Mouse (Mus musculus) forebrain, embryonic 14.5 days (tissue): ENCODE results near the gene Edc4. TPM values are rescaled to one million over a fixed set of nuclear protein-coding genes. Genes with fewer than 3 reads are reported as not detected.

ENCODE experiments used
- ATAC-seq: fragments of 200-750 bp; cut with Nextera tagmentation; 2 replicates; pipeline ENCODE4 v1.8.0; 2017; ENCODE audit warnings: mild to moderate bottlenecking, moderate library complexity
- DNase-seq: peaks from one replicate; pipeline ENCODE4 v3.0.0-alpha.2; 2015; ENCODE audit warnings: low spot score
- H3K27ac ChIP-seq: fragments of 300-500 bp; sonication (generic); 2 replicates; pipeline ENCODE4 v1.5.1; 2014; ENCODE audit warnings: low read depth, mild to moderate bottlenecking, control low read depth, low read length, moderate library complexity
- H3K27me3 ChIP-seq: fragments of 300-500 bp; sonication (generic); replicated peaks from 2 replicates; pipeline ENCODE4 v1.6.1; 2014; ENCODE audit warnings: low read length, control low read depth, mixed read lengths; ENCODE audit not compliant: control insufficient read depth, insufficient read depth
- H3K36me3 ChIP-seq: fragments of 300-500 bp; sonication (generic); 2 replicates; pipeline ENCODE4 v1.6.1; 2014; ENCODE audit warnings: low read length, control low read depth; ENCODE audit not compliant: control insufficient read depth, insufficient read depth
- H3K4me1 ChIP-seq: fragments of 300-500 bp; sonication (generic); 2 replicates; pipeline ENCODE4 v1.6.1; 2014; ENCODE audit warnings: antibody characterized with exemption, low read length, control low read depth; ENCODE audit not compliant: control insufficient read depth, insufficient read depth
- H3K4me2 ChIP-seq: fragments of 300-500 bp; sonication (generic); 2 replicates; pipeline ENCODE4 v1.6.1; 2014; ENCODE audit warnings: mild to moderate bottlenecking, control low read depth, low read length
- H3K4me3 ChIP-seq: fragments of 300-500 bp; sonication (generic); 2 replicates; pipeline ENCODE4 v1.5.1; 2014; ENCODE audit warnings: low read depth, low read length, control low read depth
- H3K9ac ChIP-seq: fragments of 300-500 bp; sonication (generic); 2 replicates; pipeline ENCODE4 v1.6.1; 2014; ENCODE audit warnings: mild to moderate bottlenecking, low read length, control low read depth, moderate library complexity
- H3K9me3 ChIP-seq: fragments of 300-500 bp; sonication (generic); replicated peaks from 2 replicates; pipeline ENCODE4 v1.6.1; 2016; ENCODE audit warnings: low read length, control low read depth, mixed read lengths; ENCODE audit not compliant: control insufficient read depth
- WGBS: fragments of 180-500 bp; shearing (Covaris S2); extraction: QIAGEN DNeasy Blood & Tissue Kit; methylation state at CpG from one replicate; pipeline ENCODE4 v1.1.7; 2014; 5-methylcytosine and 5-hydroxymethylcytosine counted together
- polyA plus RNA-seq: library from polyadenylated mRNA; unstranded; fragments of >200 nt; fragmentation: Nextera tagmentation; extraction: Ambion mirVana; gene quantifications from 2 replicates; pipeline ENCODE4 v1.2.1, GENCODE M21; 2014

The Edc4 gene
- polyA plus RNA-seq, 1 experiment from 2014 or later: 27.9 TPM

- Histone ChIP-seq H3K9ac (no peak within 1 kb of the TSS), H3K4me3 (no peak within 1 kb of the TSS), H3K36me3 (peaks cover 19% of the 10 kb centered on the region; the same call in 1 of the 2 replicates), H3K9me3 (no peaks in the 10 kb centered on the region), H3K27me3 (no peaks in the 10 kb centered on the region), H3K4me2 (no peak within 1 kb of the TSS), H3K27ac (no peak within 1 kb of the TSS), H3K4me1 (peaks cover 5% of the 10 kb centered on the region)
- 89% methylated on average over 2 of the region's 2 CpGs for WGBS
- DNase-seq (no peak), ATAC-seq (no peak)
These were observed 53.1 kb downstream of the Edc4 start, which contains the start of gene Ctrl for GRCm38 (mm10) chr8:105933762-105934161. Ctrl (minus strand) TSS chr8:105933862.

- DNase-seq: no peak
- no peak overlapping the region for H3K4me3 ChIP-seq
- H3K9me3 ChIP-seq: no peaks in the 10 kb centered on the region
- H3K4me1 ChIP-seq: peaks cover 5% of the 10 kb centered on the region
- no peak for ATAC-seq
- no peaks in the 10 kb centered on the region for H3K27me3 ChIP-seq
- H3K9ac ChIP-seq: no peak overlapping the region
- H3K36me3 ChIP-seq: peaks cover 11% of the 10 kb centered on the region; the same call in 1 of the 2 replicates
- H3K27ac ChIP-seq: no peak overlapping the region
- WGBS: 86% methylated on average over 6 of the region's 6 CpGs
- H3K4me2 ChIP-seq: no peak overlapping the region
These were observed 54.4 kb downstream of the Edc4 start for GRCm38 (mm10) chr8:105935105-105935504.

GRCm38 (mm10) chr8:105935863-105936603 lies 55.4 kb downstream of the Edc4 start:
- DNase-seq: no peak
- H3K27ac ChIP-seq: no peak overlapping the region
- H3K9ac ChIP-seq: peak overlapping the region; percentile 77
- H3K27me3 ChIP-seq: no peaks in the 10 kb centered on the region
- no peak for ATAC-seq
- WGBS: 29% methylated on average over 7 of the region's 7 CpGs
- peak overlapping the region; percentile 75 for H3K4me2 ChIP-seq
- peaks cover 8% of the 10 kb centered on the region; the same call in 1 of the 2 replicates for H3K36me3 ChIP-seq
- H3K9me3 ChIP-seq: no peaks in the 10 kb centered on the region
- H3K4me3 ChIP-seq: peak overlapping the region; percentile 55
- peaks cover 5% of the 10 kb centered on the region for H3K4me1 ChIP-seq

GRCm38 (mm10) chr8:105936866-105937475 lies 56.3 kb downstream of the Edc4 start:
- Histone ChIP-seq H3K4me3 (peak overlapping the region; percentile 55), H3K27ac (peak overlapping the region; percentile 70), H3K9me3 (no peaks in the 10 kb centered on the region), H3K36me3 (peaks cover 5% of the 10 kb centered on the region; the same call in 1 of the 2 replicates), H3K4me2 (peak overlapping the region; percentile 75), H3K27me3 (no peaks in the 10 kb centered on the region), H3K4me1 (peaks cover 5% of the 10 kb centered on the region), H3K9ac (peak overlapping the region; percentile 77)
- DNase-seq (peak; percentile 91), ATAC-seq (peak; percentile 91)
- WGBS: under 1% methylated on average over 30 of the region's 30 CpGs

- Histone ChIP-seq H3K9me3 (no peaks in the 10 kb centered on the region), H3K4me1 (peaks cover 5% of the 10 kb centered on the region), H3K4me2 (peak overlapping the region; percentile 75), H3K36me3 (0 out of 2 replicates have a peak, but pooled peaks cover 2% of the 10 kb centered on the region), H3K4me3 (peak overlapping the region; percentile 55), H3K27ac (peak overlapping the region; percentile 70), H3K27me3 (no peaks in the 10 kb centered on the region), H3K9ac (peak overlapping the region; percentile 77)
- ATAC-seq (peak; percentile 4; the same call in 1 of the 2 replicates), DNase-seq (peak; percentile 45)
- 2% methylated on average over 33 of the region's 33 CpGs for WGBS
These were observed 57.0 kb downstream of the Edc4 start for GRCm38 (mm10) chr8:105937496-105938305.

GRCm38 (mm10) chr8:105938306-105938669 lies 57.6 kb downstream of the Edc4 start, which contains the start of gene Psmb10:
Psmb10 (minus strand) TSS chr8:105938444.
- no peak for ATAC-seq
- no peaks in the 10 kb centered on the region for H3K27me3 ChIP-seq
- peak within 1 kb of the TSS; percentile 70 for H3K27ac ChIP-seq
- H3K4me2 ChIP-seq: peak within 1 kb of the TSS; percentile 75
- peak within 1 kb of the TSS; percentile 77 for H3K9ac ChIP-seq
- 38% methylated on average over 4 of the region's 4 CpGs for WGBS
- peaks cover 5% of the 10 kb centered on the region for H3K4me1 ChIP-seq
- peak within 1 kb of the TSS; percentile 55 for H3K4me3 ChIP-seq
- DNase-seq: peak; percentile 15
- 0 out of 2 replicates have a peak, but pooled peaks cover under 1% of the 10 kb centered on the region for H3K36me3 ChIP-seq
- no peaks in the 10 kb centered on the region for H3K9me3 ChIP-seq

- H3K4me3 ChIP-seq: no peak overlapping the region
- no peaks in the 10 kb centered on the region; the same call in 1 of the 2 replicates for H3K4me1 ChIP-seq
- H3K27me3 ChIP-seq: no peaks in the 10 kb centered on the region
- no peak for DNase-seq
- no peaks in the 10 kb centered on the region for H3K9me3 ChIP-seq
- H3K4me2 ChIP-seq: no peak overlapping the region
- H3K36me3 ChIP-seq: no peaks in the 10 kb centered on the region; the same call in 1 of the 2 replicates
- 93% methylated on average over 11 of the region's 11 CpGs for WGBS
- no peak overlapping the region for H3K9ac ChIP-seq
- no peak overlapping the region for H3K27ac ChIP-seq
- no peak for ATAC-seq
These were observed 61.3 kb downstream of the Edc4 start for GRCm38 (mm10) chr8:105942026-105942425.

- H3K4me1 ChIP-seq: no peaks in the 10 kb centered on the region; the same call in 1 of the 2 replicates
- H3K27me3 ChIP-seq: no peaks in the 10 kb centered on the region
- H3K9me3 ChIP-seq: no peaks in the 10 kb centered on the region
- no peak overlapping the region for H3K9ac ChIP-seq
- no peak overlapping the region for H3K27ac ChIP-seq
- no peak overlapping the region for H3K4me2 ChIP-seq
- DNase-seq (no peak), ATAC-seq (no peak)
- 95% methylated on average over 5 of the region's 5 CpGs for WGBS
- no peaks in the 10 kb centered on the region; the same call in 1 of the 2 replicates for H3K36me3 ChIP-seq
- no peak overlapping the region for H3K4me3 ChIP-seq
These were observed 61.9 kb downstream of the Edc4 start for GRCm38 (mm10) chr8:105942542-105942941.
